Mouse (Mus musculus): ENCODE results near the gene Acpp.

DNA sequence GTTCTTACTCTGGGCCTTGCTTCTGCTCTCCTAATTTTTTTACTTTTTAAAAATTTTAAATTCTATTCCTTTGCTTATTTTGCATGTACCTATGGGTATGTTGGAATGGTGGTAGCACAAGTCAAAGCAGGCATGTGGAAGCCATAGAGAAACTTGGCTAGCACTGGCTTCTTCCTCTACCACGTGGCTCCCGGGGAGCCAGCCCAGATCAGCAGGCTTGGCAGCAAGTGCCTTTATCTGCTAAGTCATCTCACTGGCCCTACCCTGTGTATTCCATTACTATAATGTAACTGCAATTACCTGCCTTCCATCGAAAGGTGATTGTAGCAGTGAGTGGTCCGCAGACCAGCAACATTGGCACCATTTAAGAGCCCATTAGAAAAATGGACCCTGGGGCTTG is 22.8 kb upstream of the Acpp start:
- TF ChIP-seq CHD2 (IDR thresholded peaks at IDR 0.05; ENCODE audit: low read length) (no peak), MAX (IDR thresholded peaks at IDR 0.05; ENCODE audit: low read length) (no peak), E2F4 (IDR thresholded peaks at IDR 0.05; ENCODE audit: insufficient replicate concordance, low read depth, low read length) (no peak), MAFK (IDR thresholded peaks at IDR 0.05; ENCODE audit: insufficient replicate concordance, low read length) (no peak), RAD21 (IDR thresholded peaks at IDR 0.05; ENCODE audit: low read depth, low read length) (no peak), JUND (conservative IDR thresholded peaks at IDR 0.05; ENCODE audit: low read depth, low read length) (no peak), CTCF (conservative IDR thresholded peaks at IDR 0.05 in 1 of 2, IDR thresholded peaks at IDR 0.05 in 1 of 2; ENCODE audit: low read depth in 2 of 2, low read length in 2 of 2) (no peak)

Measured in CH12.LX (cell line).